Mouse (Mus musculus) embryo, embryonic 11 days (tissue): ENCODE data around the gene Srms.
"Not testable (repeated sequence)": the region's sequence is repeated elsewhere in the genome, so short reads cannot be mapped to it uniquely, and the experiment has no call there.

Source experiments
- DNase-seq: peaks from one replicate; pipeline ENCODE4 v3.0.0-alpha.2; 2015

Gene Srms

GRCm38 (mm10) chr2:181218881-181219485 is 6.0 kb upstream of the Srms start:
- no peak for DNase-seq

- DNase-seq = no peak
Measured at GRCm38 (mm10) chr2:181216037-181216436, 3.1 kb upstream of the Srms start.

- DNase-seq = peak; percentile 37
Measured at GRCm38 (mm10) chr2:181212389-181213020, 480 bp downstream of the Srms start.

DNA sequence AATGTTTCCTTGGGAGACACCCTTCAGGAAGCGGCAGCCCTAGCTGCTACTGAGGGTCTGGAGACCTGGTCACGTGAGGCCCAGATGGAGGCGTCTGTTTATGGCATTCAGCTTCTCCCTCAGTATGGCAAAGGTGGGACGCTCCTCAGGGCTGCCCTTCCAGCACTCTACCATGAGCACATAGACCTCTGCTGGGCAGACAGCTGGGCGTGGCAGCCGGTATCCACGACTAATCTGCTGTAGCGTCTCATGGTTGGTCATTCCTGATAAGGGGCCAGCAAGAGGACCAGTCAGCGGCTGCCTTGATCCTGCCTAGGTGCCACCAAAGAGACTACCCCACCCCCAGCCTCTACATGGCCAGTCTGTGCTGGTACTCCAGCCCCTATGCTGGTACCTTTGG is 6.9 kb downstream of the Srms start:
- no peak for DNase-seq

DNA sequence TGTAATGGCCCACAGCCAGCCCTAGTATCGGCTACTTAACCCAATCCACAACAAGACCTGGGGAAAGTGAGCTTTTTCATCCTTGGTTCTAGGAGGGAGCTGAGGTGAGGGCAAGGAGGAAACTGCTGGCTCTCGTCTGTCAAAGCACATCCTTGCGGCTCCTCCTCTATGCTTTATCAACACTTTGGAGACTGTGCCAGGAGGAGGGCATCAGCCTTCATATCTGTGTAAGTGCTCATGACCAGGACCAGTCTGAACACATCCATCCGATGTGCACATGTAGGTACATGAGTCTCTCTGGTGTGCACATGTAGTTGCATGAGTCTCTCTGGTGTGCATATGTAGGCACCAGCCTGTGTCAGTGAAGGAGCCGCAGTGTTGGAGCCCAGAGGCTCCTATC is 7.3 kb downstream of the Srms start:
- no peak for DNase-seq

GRCm38 (mm10) chr2:181202886-181203285 is 10.1 kb downstream of the Srms start:
- DNase-seq = no peak

- DNase-seq = no peak
Measured at GRCm38 (mm10) chr2:181202422-181202821, 10.6 kb downstream of the Srms start, which contains the start of gene Ptk6. Ptk6 (minus strand) TSS chr2:181202789.

GRCm38 (mm10) chr2:181201606-181202005 is 11.4 kb downstream of the Srms start:
- DNase-seq = no peak

- no peak for DNase-seq
Measured at GRCm38 (mm10) chr2:181196628-181197300, 16.2 kb downstream of the Srms start.

- DNase-seq = no peak
Measured at GRCm38 (mm10) chr2:181193044-181193443, 19.9 kb downstream of the Srms start.

DNA sequence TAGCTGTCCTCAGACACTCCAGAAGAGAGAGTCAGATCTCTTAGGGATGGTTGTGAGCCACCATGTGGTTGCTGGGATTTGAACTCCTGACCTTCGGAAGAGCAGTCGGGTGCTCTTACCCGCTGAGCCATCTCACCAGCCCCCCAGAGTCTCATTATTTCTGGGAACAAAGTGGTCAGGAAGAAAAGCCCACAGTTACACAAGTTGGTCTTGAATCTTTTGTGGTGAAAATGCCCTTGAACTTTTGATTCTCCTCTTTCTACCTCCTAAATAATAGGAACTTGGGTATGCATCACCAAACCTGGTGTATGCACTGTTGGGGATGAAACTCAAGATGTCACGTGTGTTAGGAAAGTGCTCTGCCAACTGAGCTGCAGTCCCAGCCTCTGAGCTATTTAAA is 21.0 kb downstream of the Srms start:
- no peak for DNase-seq

DNA sequence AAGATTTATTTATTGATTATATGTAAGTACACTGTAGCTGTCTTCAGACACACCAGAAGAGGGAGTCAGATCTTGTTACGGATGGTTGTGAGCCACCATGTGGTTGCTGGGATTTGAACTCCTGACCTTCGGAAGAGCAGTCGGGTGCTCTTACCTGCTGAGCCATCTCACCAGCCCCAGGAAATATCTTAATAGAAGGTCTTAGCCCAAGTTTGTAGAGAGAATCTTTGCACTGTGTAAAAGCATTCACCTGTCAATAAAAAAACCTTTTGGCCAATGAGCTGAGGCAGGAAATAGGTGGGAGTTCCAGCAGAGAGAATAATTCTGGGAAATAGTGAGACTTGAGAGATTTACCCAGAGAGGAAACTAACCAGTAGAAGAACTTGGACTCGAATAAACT is 21.6 kb downstream of the Srms start:
- not testable (repeated sequence) for DNase-seq

- no peak for DNase-seq
Measured at GRCm38 (mm10) chr2:181189321-181189720, 23.7 kb downstream of the Srms start.

- DNase-seq = peak; percentile 33
Measured at GRCm38 (mm10) chr2:181188681-181189080, 24.3 kb downstream of the Srms start.

GRCm38 (mm10) chr2:181187121-181188000 is 25.6 kb downstream of the Srms start, which contains the start of gene Ppdpf:
Ppdpf (plus strand) TSS chr2:181187247.
- DNase-seq = peak; percentile 93

DNA sequence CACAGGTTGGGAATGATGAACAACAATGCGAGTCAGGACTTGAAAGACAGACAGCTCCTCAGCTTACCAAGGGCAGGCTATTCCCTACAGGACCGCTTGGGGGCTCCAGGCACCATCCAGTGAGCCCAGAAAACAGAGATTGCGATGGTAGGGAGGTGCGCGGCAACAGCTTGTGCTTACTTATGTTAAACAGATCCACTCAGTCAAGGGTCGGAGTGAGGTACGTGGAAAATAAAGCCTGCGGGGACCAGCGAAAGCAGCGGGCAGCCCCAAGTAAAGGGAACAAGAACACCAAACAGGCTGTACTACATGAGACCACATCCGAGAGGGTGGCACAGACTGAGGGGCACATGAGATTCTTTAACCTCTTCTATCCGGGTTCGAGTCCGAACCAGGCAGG is 26.4 kb downstream of the Srms start:
- peak; percentile 92 for DNase-seq

GRCm38 (mm10) chr2:181180898-181181297 is 32.1 kb downstream of the Srms start:
- no peak for DNase-seq

DNA sequence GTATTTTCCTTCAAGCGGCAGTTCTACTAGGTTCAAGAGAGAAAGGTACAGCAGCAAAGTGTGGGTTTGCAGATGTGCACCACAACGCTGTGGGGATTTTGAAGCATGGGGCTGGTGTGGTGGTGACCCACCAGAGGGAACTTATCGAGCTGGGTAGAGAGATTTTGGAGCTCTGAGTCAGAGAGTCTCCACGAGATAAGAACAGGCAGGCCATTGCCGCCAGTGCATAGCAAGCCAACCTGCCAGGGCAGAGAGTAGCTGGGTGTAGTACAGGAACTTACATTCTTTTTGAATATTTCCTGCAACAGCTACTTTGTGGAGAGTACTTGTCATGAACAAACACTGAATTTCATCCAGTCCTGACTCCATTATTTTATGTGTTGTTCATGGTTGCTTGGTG is 34.5 kb downstream of the Srms start:
- no peak for DNase-seq

GRCm38 (mm10) chr2:181178015-181178414 is 35.0 kb downstream of the Srms start:
- DNase-seq = no peak

DNA sequence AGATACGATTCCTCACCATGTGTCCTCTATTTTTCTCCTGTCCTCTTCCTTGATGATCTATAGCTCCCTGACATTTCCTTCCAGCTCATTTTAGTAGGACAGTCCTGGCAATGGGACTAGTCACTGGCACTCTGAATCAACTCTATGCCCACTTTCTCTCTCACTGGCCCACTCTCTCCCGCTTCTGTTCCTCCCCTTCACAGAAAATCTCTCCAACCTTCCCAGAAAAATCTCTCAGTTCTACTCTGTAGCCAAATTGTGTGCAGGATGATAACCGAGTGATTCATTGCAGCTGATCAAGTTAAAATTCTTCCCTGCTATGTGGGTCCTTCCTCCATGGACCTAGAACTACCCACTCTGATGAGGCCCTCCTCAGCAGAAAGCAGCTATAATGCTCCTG is 38.3 kb downstream of the Srms start:
- DNase-seq = no peak

DNA sequence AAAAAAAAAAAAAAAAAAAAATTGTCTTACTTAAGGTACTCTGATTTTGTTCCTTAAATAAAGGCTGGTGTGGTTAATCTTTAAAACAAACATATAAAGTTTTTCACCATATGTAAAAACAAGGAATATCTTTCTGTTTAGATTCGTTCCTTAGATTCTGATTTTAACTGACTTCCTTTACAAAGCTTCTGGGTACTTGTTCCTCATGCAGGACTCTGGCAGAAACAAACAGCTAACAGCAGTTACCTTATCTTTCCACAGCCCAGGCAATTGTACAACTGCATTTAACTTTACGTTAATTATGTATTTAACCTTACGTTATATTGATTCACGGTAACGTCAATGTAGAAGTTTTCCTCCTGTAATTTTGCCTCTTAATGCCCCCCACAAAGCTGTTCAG is 46.5 kb downstream of the Srms start:
- no peak for DNase-seq

GRCm38 (mm10) chr2:181160821-181161220 is 52.2 kb downstream of the Srms start:
- no peak for DNase-seq

DNA sequence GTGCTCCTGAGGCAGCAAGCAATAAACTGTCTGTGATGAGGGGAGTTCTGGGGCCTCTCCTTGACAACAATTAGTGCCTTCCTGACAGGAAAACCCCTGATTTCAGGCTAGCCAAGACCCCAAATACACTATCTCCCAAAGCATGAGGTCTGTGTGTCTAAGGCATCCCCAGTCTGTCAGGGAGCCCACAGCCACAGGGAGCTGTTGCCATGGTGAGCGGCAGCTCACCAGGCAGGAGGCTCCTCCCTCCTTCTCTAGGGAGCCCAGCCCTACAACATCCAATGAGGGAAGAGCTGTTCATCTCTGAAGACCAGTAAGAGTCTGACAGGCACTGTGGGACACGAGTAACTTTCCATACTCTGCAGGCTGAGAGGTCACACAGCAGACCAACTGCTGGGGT is 53.2 kb downstream of the Srms start:
- peak; percentile 70 for DNase-seq
